Mouse (Mus musculus): ENCODE data around the gene Trim66.

GRCm38 (mm10) chr7:109516500-109516899 lies 8.6 kb upstream of the Trim66 start:
- TF ChIP-seq CTCF (IDR thresholded peaks at IDR 0.05; ENCODE audit: low read depth, low read length) (no peak), GATA1 (IDR thresholded peaks at IDR 0.05; ENCODE audit: borderline replicate concordance, low read length) (no peak), TAL1 (conservative IDR thresholded peaks at IDR 0.05; ENCODE audit: low read depth, low read length) (no peak)
